Comparison of ENCODE assay signal across 8 mouse cellular contexts in genomic region chr12:33244132-33244875, GRCm38 (mm10).
DNase-seq lines count a peak whose midpoint lies in the region; ATAC-seq and TF ChIP-seq lines count a peak whose summit lies in the region.
"Had no signal": no experiment of that assay in that cellular context is flagged by ENCODE, and none has a peak within 500 bp of the region (broad histone marks: within the 10 kb centered on the region; RNA-seq: fewer than 3 reads in every experiment).

No protein-coding gene starts in this region.

- H3K4me2 ChIP-seq in midbrain, embryonic 13.5 days (replicated peaks) = no peak overlapping the region

- H3K27me3 ChIP-seq in heart, embryonic 10.5 days (ENCODE audit: insufficient read depth, poor library complexity, severe bottlenecking) = no peaks in the 10 kb centered on the region
- no peaks in the 10 kb centered on the region for H3K27me3 ChIP-seq in midbrain, embryonic 13.5 days

- peak; percentile 38 for DNase-seq in left cerebral cortex, adult 11 months (ENCODE audit: low spot score)
- DNase-seq in left cerebral cortex, adult 8-10 months (ENCODE audit: low spot score in 2 of 2) = no peak
- peak; percentile 65 for DNase-seq in brain, embryonic 14.5 days (ENCODE audit: low read depth)
- no peak for DNase-seq in heart, embryonic 10.5 days (ENCODE audit: low spot score)
- DNase-seq in B cell, adult 2 months = no peak
- no peak for DNase-seq in spleen, postnatal 14 days (ENCODE audit: low spot score in 2 of 2)
- DNase-seq: layer of hippocampus, postnatal 36 days had no signal

- ATAC-seq in midbrain, embryonic 13.5 days = no peak

- no peak for TF ChIP-seq POLR2A in brain, embryonic 14.5 days (IDR thresholded peaks at IDR 0.05; ENCODE audit: borderline replicate concordance, extremely low read depth, insufficient read depth, insufficient read length, poor library complexity, severe bottlenecking)

- H3K4me3 ChIP-seq in heart, embryonic 10.5 days = peak overlapping the region; percentile 24; the same call in 1 of the 2 replicates
- no peak overlapping the region for H3K4me3 ChIP-seq in midbrain, embryonic 13.5 days (replicated peaks)

- no peak for TF ChIP-seq CTCF in brain, embryonic 14.5 days (IDR thresholded peaks at IDR 0.05; ENCODE audit: borderline replicate concordance, extremely low read depth, insufficient read depth, insufficient read length)

- H3K9me3 ChIP-seq in heart, embryonic 10.5 days = no peaks in the 10 kb centered on the region
- H3K9me3 ChIP-seq in midbrain, embryonic 13.5 days = no peaks in the 10 kb centered on the region

- H3K36me3 ChIP-seq in heart, embryonic 10.5 days = 0 out of 2 replicates have a peak, but pooled peaks cover 2% of the 10 kb centered on the region
- no peaks in the 10 kb centered on the region for H3K36me3 ChIP-seq in midbrain, embryonic 13.5 days

- WGBS in heart, embryonic 10.5 days = 35% methylated on average over 15 of the region's 15 CpGs
- WGBS in midbrain, embryonic 13.5 days = 69% methylated on average over 15 of the region's 15 CpGs

- peak overlapping the region; percentile 75 for H3K27ac ChIP-seq in heart, embryonic 10.5 days
- peak overlapping the region; percentile 39 for H3K27ac ChIP-seq in midbrain, embryonic 13.5 days

- no peak overlapping the region for H3K9ac ChIP-seq in midbrain, embryonic 13.5 days (replicated peaks)

- peaks cover 44% of the 10 kb centered on the region for H3K4me1 ChIP-seq in heart, embryonic 10.5 days
- H3K4me1 ChIP-seq in midbrain, embryonic 13.5 days (replicated peaks) = peaks cover 51% of the 10 kb centered on the region

Comparison
In these comparisons a context has a peak if more than half of its experiments do, and no peak if none do; other contexts are left out.
1. DNase-seq: peak in left cerebral cortex, adult 11 months (single experiment) and brain, embryonic 14.5 days (single experiment); none in left cerebral cortex, adult 8-10 months (0 of 2), heart, embryonic 10.5 days (single experiment), B cell, adult 2 months (0 of 2) and spleen, postnatal 14 days (0 of 2).